Mouse (Mus musculus): ENCODE data around the gene Sdf2l1.
"Not testable (repeated sequence)": the region's sequence is repeated elsewhere in the genome, so short reads cannot be mapped to it uniquely, and the experiment has no call there.

Sdf2l1 gene

DNA sequence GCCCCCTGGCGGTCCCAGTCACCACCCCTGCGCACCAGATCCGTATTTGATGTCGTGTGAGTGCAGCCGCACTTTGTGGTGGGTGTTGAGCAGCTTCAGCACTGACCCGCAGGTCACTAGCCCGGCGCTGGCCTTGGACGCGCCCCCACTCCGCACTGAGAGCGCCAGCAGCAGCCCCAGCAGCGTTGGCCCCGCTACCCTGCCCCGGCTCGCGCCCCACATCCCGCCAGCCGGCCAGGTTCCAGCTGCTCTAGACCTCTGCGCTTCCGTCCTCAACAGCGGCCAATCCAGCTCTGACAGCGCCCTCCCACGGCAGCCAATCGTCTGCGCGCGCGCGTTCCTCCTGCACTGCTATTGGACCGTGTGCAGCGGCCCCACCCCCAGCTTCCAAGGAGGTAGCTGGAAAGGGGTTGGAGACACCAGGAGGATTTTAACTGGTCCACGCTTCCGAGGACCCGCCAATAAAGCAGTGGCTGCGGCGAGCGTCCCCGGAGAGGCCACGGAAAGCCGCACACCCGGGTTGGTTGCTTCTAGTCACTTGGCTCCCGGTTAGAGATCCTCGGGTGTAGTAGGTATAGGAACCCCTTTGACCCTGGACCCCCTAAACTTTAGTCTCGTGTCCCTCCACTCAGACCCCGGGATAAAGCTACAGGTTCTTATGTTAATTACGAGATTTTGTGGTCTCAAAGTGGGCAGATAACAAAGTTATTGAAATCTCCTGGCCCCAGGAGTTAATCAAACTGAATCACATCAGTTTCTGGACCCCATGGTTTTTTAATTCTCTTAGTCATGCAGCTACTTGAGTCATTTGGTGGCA is at the start of gene Sdf2l1:
Gene Sdf2l1, minus strand, starts transcription at position 295 of the 817 bp plus-strand sequence.
- DNase-seq (ENCODE audit: low read depth, low spot score) = peak; percentile 97

DNA sequence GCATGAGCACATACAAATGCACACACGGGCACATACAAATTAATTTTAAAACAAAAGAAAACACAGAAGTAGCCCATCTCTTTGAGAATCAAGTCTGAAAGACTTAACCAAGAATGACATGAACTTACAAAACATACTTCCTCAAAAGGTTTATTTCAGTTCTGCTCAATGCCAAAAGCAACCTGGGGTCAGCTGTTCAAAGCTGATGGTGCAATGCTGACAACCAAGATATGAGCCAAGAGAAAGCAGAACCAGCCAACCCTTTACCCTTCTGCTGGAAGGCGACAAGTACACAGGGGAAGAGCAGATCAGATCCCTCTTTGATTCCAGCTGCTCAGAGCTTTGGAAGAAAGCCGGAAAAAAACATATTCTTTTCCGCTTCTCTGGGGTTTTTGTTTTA is 49.2 kb upstream of the Sdf2l1 start:
- DNase-seq (ENCODE audit: low read depth, low spot score) = no peak

DNA sequence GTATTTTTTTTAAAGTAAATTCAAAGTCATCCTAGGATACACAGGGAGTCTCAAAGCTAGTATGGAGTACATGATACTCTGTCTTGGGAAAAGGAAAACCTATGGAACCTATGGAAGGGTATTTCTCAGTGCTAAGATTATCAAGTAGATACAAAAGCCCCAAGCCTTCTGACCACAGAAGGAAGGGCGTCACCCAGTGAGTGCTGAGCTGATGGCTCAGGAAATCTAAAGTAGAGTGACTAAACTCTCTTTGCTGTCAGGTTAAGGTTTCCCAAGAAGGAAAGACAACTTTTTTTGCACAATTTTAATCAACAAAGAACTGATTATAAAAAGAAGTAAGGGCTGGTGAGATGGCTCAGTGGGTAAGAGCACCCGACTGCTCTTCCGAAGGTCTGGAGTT is 47.5 kb upstream of the Sdf2l1 start:
- peak; percentile 10 for DNase-seq (ENCODE audit: low read depth, low spot score)

DNA sequence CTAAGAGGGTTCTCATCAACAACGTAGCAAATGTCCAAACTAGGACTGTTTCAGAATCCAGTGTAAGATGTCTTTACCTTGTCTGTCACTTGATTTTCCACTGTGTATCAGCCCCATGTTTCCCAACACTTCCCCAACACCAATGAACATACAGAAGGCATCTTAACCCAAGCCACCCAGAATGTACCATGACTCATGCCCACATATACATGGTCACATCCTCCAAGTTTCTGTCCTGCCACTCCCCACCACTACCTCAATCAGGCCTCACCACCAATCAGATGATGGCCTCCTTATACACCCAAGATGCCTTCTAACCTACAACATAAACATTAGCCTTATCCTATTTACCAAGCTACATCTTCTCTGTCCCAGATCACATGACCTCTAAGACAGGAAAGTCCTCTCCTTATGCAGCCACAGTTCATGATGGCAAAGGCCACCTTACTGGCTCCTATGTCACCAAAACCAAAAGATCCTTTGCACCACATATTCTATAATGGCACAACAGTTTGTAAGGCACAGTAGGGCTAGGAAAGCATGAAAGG is 45.5 kb upstream of the Sdf2l1 start:
- no peak for DNase-seq (ENCODE audit: low read depth, low spot score)

DNA sequence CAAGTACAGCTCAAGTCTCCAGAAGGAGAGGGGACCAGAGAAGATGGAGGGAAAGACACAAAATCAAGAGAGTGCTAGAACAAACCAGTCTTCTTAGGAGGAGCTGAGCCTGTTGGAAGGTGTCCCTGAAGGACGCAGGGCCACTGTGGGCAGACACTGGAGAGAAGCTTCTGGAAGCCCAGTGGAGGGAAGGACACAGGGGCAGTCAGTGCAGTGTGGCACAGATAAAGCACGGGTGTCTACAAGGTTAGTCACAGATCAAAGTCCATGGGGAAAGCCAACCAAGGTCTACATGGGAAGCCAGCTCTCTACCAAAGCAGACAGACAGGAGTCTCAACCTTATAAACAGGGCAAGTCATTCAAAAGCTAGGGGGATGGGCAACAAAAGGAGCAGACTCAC is 43.6 kb upstream of the Sdf2l1 start:
- no peak for DNase-seq (ENCODE audit: low read depth, low spot score)

DNA sequence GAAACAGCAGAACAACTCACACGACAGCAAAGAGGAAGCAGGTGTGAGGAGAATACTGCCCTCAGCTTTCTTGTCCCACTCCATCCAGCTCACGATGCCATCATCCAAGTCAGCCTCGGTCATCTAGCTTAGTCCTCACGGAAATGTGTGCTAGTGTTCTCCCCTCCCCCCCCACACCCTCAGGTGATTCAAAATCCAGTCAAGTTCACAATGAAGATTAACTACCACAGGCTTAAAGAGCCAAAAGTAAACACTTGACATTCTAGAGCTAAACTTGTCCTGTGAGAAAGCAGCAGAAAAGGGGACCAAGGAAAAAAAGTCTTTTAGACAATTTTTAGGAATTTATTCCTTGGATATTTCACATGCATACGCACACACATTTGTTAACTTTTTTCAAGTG is 35.9 kb upstream of the Sdf2l1 start:
- no peak for DNase-seq (ENCODE audit: low read depth, low spot score)

DNA sequence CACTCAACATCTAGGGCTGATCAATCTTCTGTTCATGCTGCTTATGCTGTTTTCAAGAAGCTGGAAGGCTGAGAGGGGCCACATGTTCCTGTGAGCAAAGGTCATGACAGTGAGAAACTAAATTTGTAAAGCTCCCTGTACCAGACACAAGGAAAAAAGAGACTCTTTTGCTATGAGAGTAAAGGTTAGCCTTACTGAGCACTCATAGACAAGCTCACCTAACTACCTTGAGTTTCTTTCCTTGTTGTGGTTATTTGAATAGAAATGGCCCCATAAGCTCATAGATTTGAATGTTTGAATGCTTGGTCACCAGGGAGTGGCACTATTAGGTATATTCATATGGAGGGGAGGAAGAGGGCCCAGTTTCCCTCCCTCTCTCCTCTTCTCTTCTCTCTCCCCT is 35.0 kb upstream of the Sdf2l1 start:
- DNase-seq (ENCODE audit: low read depth, low spot score) = no peak

DNA sequence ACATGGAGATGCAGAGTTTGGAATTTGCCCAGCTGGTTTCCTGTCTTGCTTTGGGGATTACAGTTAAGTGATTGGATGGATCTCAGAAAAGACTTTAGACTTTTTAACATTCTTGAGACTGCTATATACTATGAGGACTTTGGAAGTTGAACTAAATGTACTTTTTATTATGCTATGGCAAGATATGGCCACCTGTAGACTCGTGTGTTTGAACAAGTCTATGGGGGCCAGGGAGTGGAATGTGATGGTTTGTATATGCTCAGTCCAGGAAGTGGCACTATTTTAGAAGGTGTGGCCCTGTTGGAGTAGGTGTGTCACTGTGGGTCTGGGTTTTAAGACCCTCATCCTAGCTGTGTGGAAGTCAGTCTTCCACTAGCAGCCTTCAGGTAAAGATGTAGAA is 33.3 kb upstream of the Sdf2l1 start:
- DNase-seq (ENCODE audit: low read depth, low spot score) = not testable (repeated sequence)

DNA sequence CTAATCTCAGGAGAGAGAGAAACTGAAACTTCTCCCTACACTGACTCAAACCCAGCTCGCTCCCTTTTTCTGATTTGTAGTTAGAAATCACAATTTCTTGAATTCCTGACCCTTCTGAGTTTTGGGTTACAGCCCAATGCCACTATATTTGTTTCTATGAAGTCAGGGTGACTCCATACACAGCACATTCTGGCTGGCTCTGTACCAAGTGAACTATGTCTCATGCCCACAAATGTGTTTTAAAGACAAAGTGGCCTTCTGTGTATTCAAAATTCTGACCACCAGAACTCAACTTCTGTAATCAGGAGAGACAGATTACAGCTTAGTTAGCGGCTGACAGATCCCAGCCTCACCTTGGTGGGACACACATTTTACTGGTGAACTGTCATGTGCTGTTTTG is 22.2 kb upstream of the Sdf2l1 start:
- DNase-seq (ENCODE audit: low read depth, low spot score) = no peak

DNA sequence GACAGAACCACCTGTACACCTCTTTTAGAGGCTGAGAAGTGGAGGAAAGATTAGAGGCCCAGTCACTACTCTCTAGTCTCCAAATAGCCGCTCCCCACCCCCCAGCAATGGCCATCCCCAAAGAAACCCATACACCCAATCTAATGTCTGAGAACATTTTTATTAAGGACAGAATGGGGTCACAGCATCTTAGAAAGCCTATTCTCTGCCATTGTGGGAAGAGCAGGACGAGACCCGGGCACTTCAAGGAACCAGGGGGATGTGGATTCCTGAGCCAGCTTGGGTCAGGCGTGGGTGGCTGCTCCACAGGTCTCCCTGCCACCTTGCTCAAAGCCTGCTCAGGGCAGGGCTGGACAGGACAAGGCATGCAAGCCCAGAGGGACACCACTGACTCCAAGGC is 19.7 kb upstream of the Sdf2l1 start:
- DNase-seq (ENCODE audit: low read depth, low spot score) = no peak

DNA sequence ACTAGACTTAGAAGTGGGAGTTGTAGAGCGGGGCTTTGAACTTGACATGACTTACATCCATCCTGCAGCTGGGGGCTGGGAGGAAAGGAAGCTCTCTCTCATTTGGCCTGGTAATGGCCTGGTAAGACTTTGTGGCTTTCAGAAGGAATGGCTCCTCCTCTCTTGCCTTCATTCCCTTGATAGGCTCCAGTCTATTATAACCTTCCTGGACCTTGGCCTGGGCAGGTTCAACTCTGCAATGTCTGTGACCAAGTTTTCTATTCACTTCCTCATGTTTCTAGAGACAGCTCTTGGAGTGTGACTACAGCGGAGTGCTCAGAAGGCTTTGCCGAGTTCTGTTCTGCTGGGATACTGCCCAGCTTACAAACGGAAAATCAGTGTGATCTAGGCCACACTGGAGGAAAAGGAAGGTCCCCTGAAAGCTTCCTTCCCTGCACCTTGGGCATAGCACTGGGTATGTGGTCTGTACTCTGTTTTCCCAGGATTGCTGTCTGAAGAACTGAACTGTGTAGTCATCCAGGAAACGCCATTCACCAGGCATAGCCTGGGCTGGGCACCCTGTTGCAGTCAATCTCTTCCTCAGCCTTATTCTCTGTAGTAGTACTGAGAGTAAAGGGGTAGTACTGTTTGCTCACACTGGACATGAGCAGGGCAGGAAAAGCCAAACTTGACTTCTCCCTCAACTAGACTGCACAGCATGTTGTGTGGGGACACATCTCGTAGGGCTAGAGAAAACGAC is 18.5 kb upstream of the Sdf2l1 start:
- no peak for DNase-seq (ENCODE audit: low read depth, low spot score)

DNA sequence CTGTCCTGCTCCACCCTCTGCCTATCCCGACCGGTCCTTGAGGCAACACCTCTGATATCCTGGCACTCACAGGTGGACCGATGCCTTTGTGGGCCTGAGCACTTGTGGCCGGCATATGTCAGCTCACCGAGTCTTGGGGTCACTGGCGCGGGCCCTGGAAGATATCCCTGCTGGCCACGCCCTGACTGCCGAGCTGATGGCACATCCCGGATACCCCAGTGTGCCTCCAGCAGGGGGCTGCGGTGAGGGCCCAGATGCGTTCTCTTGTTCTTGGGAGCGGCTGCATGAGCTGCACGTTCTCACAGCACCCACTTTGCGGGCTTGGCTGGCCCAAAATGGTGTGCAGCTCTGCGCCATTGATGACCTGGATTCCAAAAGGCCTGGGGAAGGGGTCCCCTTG is 15.9 kb upstream of the Sdf2l1 start:
- DNase-seq (ENCODE audit: low read depth, low spot score) = peak; percentile 57

DNA sequence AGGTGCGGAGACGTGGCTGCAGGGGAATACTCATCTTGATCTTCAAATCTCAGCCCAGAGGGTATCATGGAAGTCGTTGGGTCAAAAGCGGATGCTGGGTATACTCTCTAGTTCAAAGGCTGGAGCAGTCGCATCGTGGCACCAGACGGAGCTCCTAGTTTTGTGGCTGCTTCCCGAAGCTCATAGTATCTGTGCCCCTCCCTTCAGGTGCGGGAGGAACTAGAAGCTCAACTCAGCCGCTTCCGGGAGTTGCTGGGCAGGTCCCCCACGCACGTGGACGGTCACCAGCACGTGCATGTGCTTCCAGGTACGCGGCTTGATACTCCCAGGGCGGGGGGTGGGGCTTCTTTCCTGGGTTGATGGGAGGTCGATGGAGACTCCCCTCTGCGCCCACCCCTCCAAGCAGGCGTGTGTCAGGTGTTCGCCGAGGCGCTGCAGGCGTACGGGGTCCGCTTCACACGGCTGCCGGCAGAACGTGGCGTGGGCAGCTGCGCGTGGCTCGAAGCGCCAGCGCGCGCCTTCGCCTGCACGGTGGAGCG is 15.3 kb upstream of the Sdf2l1 start:
- DNase-seq (ENCODE audit: low read depth, low spot score) = peak; percentile 65

DNA sequence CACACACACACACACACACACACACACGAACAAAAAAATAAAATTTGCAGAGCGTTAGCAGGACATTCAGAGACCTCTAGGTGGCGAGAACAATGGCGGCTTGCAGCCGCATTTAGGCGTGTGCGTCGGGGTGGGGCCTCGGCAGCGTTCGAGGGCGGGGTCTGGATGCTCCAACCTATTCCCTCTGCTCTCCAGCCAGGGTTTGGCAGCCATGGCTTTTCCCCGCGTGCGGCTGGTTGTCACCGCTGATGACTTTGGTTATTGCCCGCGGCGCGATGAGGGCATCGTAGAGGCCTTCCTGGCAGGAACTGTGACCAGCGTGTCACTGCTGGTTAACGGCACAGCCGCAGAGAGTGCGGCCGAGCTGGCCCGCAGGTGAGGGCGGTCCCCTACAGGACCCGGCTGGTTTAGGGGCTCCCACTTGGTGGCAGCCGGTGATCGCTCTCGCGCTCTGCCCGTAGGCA is 14.6 kb upstream of the Sdf2l1 start, which contains the start of gene Ccdc116:
Gene Ccdc116, minus strand, starts transcription at position 458 of the 464 bp plus-strand sequence.
- peak; percentile 92 for DNase-seq (ENCODE audit: low read depth, low spot score)

DNA sequence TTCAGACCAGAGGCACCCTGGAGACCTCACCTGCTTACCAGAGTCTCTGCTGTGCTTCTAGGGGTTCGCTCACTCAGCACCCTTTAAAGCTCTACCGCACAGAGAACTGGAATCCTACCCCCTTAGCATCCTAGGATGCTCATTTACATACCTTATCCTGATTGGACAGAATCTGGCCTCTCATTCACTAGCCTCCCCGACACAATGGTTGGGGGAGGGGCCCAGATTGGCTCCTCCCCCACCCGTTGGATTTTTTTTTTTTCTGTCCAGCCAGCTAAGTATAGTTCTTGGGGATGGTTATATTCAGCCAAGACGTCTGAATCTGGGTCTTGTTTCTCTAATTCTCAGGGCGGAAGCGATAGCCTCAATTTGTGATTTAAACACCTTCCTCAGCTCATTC is 12.2 kb upstream of the Sdf2l1 start, which contains the start of gene Ydjc:
Gene Ydjc, plus strand, starts transcription at position 283 of the 400 bp plus-strand sequence.
- DNase-seq (ENCODE audit: low read depth, low spot score) = peak; percentile 20

DNA sequence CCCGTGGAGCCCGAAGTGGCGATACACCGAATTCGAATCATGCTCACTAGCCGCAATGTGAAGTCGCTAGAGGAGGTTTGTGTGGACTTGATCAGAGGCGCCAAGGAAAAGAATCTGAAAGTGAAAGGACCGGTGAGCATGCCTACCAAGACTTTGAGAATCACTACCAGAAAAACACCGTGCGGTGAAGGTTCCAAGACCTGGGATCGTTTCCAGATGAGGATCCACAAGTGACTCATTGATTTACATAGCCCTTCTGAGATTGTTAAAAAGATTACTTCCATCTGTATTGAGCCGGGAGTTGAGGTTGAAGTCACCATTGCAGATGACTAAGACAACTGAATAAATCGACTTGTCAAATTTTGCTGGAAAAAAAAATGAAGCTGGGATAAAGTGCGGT is 5.2 kb upstream of the Sdf2l1 start:
- no peak for DNase-seq (ENCODE audit: low read depth, low spot score)

DNA sequence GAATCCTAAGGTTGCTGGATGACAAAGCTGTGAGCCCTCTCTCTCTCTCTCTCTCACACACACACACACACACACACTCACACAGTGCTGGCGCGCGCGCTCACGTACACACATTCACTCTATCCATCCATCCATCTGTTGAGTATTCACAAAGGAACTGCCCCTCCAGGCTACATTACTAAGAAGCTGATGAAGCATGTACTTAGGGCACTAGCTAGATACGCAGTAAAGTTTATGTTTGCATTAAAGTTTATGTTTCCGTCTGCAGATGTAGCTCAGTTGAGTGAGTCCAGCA is 670 bp upstream of the Sdf2l1 start:
- no peak for DNase-seq (ENCODE audit: low read depth, low spot score)

DNA sequence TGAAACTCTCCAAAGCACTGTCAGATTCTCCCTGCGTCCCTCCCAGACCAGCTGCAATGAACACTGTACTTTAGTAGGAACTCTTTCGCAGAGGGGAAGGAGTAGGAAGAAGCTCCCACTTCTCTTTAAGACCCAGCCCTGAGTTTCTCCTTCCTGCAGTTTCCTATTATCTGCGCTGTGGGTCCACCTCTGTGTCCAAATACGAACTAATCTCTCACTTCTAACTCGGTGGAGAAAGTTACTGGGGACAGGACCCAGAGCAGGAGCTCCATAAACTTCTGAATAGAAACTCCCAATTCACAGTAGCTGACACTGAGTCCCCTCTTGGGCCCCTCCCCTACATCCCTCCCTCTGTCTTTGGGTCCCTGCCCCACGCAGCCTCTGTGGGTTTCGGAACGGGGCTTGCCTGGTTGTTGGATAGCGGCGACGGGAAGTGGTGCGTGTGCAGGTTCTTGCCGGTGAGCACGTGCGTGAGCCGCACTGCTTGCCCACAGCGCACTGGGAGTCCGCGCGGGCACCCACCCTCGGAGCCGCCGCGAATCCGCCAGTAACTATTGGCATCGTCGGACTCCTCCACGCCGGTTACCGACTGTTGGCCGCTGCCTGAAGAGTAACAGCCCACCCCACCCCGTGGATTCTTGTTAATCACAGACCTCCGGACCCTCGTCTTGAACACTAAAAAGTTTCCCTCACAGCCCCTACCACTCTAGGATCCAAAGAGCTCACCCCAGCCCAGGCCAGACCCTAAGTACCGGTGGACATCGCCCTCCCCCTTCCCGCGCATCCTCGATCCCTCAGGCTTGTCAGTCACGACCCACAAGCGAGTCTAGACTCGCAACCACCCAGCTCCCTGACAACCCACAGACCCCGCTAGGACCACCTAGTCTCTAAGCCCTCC is 743 bp downstream of the Sdf2l1 start:
- peak; percentile 68 for DNase-seq (ENCODE audit: low read depth, low spot score)

DNA sequence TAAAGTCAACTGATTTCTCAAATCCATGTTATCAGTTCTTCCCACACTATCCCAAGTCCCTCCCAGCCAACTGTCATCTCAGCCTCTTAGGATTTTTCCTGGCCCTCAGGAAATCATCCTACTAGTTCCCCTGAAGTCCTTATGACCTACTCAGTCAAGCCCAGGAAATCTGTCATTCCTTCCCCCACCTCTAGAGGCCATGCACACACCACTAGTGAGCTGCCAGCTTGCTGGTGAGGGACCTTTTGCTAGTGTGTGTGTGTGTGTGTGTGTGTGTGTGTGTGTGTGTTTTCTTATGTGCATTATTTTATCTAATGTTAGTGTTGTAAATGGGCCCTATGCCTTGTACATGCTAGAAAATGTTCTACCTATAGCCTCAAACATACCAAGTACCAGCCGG is 4.9 kb downstream of the Sdf2l1 start:
- DNase-seq (ENCODE audit: low read depth, low spot score) = peak; percentile 80

DNA sequence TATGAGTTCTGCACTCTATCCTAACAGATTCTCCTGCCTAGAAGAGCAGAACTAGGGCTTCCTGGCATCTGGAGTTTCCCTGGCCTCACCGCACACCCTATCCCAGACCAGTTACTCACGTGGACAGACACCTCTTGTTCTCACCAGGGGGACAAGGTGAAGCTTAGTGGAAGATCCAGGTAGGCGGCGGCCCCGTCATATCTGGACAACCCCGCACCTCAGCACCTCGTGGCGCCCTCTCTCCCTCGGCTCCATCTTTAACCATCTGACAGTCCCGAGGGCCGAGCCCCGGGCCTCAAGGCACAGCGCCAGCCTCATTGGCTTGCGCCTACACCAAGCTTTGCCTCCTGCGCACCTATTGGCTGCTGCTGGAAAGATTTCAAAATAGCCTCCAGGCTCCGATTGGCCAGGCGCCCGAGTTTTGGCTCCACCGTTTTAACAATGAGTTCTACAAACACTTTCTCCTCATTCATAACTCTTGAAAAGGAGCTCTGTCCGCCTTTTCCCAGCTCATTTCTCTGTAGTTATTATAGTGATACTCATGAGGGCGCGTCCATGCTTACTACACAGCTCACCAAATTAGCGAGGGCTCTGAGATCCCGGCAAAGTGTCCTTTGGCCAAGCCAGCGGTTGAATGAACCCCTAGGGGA is 7.2 kb downstream of the Sdf2l1 start, which contains the start of gene 2610318N02Rik:
Gene 2610318N02Rik, minus strand, starts transcription at position 297 of the 650 bp plus-strand sequence.
- DNase-seq (ENCODE audit: low read depth, low spot score) = peak; percentile 80
